Mouse (Mus musculus) heart, embryonic 10.5 days (tissue): Measurements from ENCODE around the gene Steap1. TPM values are rescaled to one million over a fixed set of nuclear protein-coding genes. Genes with fewer than 3 reads are reported as not detected.

Experiments
- DNase-seq: peaks from one replicate; pipeline ENCODE4 v3.0.0-alpha.2; 2017; ENCODE audit warnings: low spot score
- H3K27ac ChIP-seq: fragments of 300-500 bp; sonication (generic); 2 replicates; pipeline ENCODE4 v1.5.1; 2016; ENCODE audit warnings: mild to moderate bottlenecking
- H3K27me3 ChIP-seq: fragments of 300-500 bp; sonication (generic); 2 replicates; pipeline ENCODE4 v1.6.1; 2016; ENCODE audit warnings: mild to moderate bottlenecking; ENCODE audit not compliant: poor library complexity, insufficient read depth, severe bottlenecking
- H3K36me3 ChIP-seq: fragments of 300-500 bp; sonication (generic); 2 replicates; pipeline ENCODE4 v1.6.1; 2016; ENCODE audit warnings: mild to moderate bottlenecking, moderate library complexity
- H3K4me1 ChIP-seq: fragments of 300-500 bp; sonication (generic); 2 replicates; pipeline ENCODE4 v1.6.1; 2016; ENCODE audit warnings: mild to moderate bottlenecking
- H3K4me3 ChIP-seq: fragments of 300-500 bp; sonication (generic); 2 replicates; pipeline ENCODE4 v1.5.1; 2016; ENCODE audit warnings: mild to moderate bottlenecking, moderate library complexity
- H3K9me3 ChIP-seq: fragments of 300-500 bp; sonication (generic); 2 replicates; pipeline ENCODE4 v1.6.1; 2016; ENCODE audit warnings: mild to moderate bottlenecking, moderate library complexity
- WGBS: fragments of 180-500 bp; shearing (Covaris S2); methylation state at CpG from one replicate; pipeline ENCODE4 v1.1.7; 2016; 5-methylcytosine and 5-hydroxymethylcytosine counted together
- polyA plus RNA-seq: library from polyadenylated mRNA; unstranded; fragments of >200 nt; fragmentation: Nextera tagmentation; extraction: Ambion mirVana; gene quantifications from 2 replicates; pipeline ENCODE4 v1.2.1, GENCODE M21; 2016

The Steap1 gene
- polyA plus RNA-seq, 1 experiment from 2014 or later = 10.7 TPM

- H3K27ac ChIP-seq = no peak overlapping the region
- WGBS = 61% methylated on average over 2 of the region's 2 CpGs
- DNase-seq = no peak
- no peaks in the 10 kb centered on the region for H3K27me3 ChIP-seq
- H3K9me3 ChIP-seq = no peaks in the 10 kb centered on the region
- H3K4me1 ChIP-seq = no peaks in the 10 kb centered on the region
- no peak overlapping the region for H3K4me3 ChIP-seq
- no peaks in the 10 kb centered on the region for H3K36me3 ChIP-seq
Measured at GRCm38 (mm10) chr5:5705019-5705418, 44.1 kb downstream of the Steap1 start.

GRCm38 (mm10) chr5:5700386-5700785, 48.7 kb downstream of the Steap1 start:
- H3K27ac ChIP-seq = no peak overlapping the region
- no peaks in the 10 kb centered on the region for H3K4me1 ChIP-seq
- no peaks in the 10 kb centered on the region for H3K9me3 ChIP-seq
- no peak for DNase-seq
- H3K27me3 ChIP-seq = no peaks in the 10 kb centered on the region
- H3K4me3 ChIP-seq = no peak overlapping the region
- 88% methylated on average over 2 of the region's 2 CpGs for WGBS
- no peaks in the 10 kb centered on the region for H3K36me3 ChIP-seq

GRCm38 (mm10) chr5:5698830-5699229, 50.3 kb downstream of the Steap1 start:
- DNase-seq = no peak
- 54% methylated on average over 3 of the region's 3 CpGs for WGBS
- H3K27me3 ChIP-seq = no peaks in the 10 kb centered on the region
- H3K9me3 ChIP-seq = no peaks in the 10 kb centered on the region
- no peaks in the 10 kb centered on the region for H3K4me1 ChIP-seq
- no peaks in the 10 kb centered on the region for H3K36me3 ChIP-seq
- H3K4me3 ChIP-seq = no peak overlapping the region
- no peak overlapping the region for H3K27ac ChIP-seq

GRCm38 (mm10) chr5:5695401-5695942, 53.7 kb downstream of the Steap1 start:
- no peaks in the 10 kb centered on the region for H3K27me3 ChIP-seq
- H3K4me3 ChIP-seq = no peak overlapping the region
- 89% methylated on average over 5 of the region's 5 CpGs for WGBS
- no peaks in the 10 kb centered on the region for H3K9me3 ChIP-seq
- H3K36me3 ChIP-seq = no peaks in the 10 kb centered on the region
- DNase-seq = no peak
- no peaks in the 10 kb centered on the region for H3K4me1 ChIP-seq
- H3K27ac ChIP-seq = no peak overlapping the region

- Histone ChIP-seq H3K27me3 (no peaks in the 10 kb centered on the region), H3K36me3 (no peaks in the 10 kb centered on the region), H3K27ac (peak within 1 kb of the TSS; percentile 94), H3K4me3 (peak within 1 kb of the TSS; percentile 85), H3K4me1 (no peaks in the 10 kb centered on the region), H3K9me3 (no peaks in the 10 kb centered on the region)
- DNase-seq = no peak
- under 1% methylated on average over 64 of the region's 66 CpGs for WGBS
Measured at GRCm38 (mm10) chr5:5693956-5694653, 55.0 kb downstream of the Steap1 start, which contains the start of gene Steap2. Gene Steap2 (minus strand): TSS chr5:5694578.

GRCm38 (mm10) chr5:5693541-5693955, 55.6 kb downstream of the Steap1 start:
- Histone ChIP-seq H3K36me3 (no peaks in the 10 kb centered on the region), H3K9me3 (no peaks in the 10 kb centered on the region), H3K4me3 (peak overlapping the region; percentile 85), H3K4me1 (no peaks in the 10 kb centered on the region), H3K27me3 (no peaks in the 10 kb centered on the region), H3K27ac (peak overlapping the region; percentile 94)
- WGBS = under 1% methylated on average over 28 of the region's 29 CpGs
- DNase-seq = no peak

GRCm38 (mm10) chr5:5692167-5692738, 56.9 kb downstream of the Steap1 start:
- Histone ChIP-seq H3K9me3 (no peaks in the 10 kb centered on the region), H3K4me3 (no peak overlapping the region), H3K36me3 (no peaks in the 10 kb centered on the region), H3K4me1 (no peaks in the 10 kb centered on the region), H3K27ac (no peak overlapping the region), H3K27me3 (no peaks in the 10 kb centered on the region)
- 48% methylated on average over 4 of the region's 4 CpGs for WGBS
- no peak for DNase-seq

GRCm38 (mm10) chr5:5688945-5689540, 60.1 kb downstream of the Steap1 start:
- DNase-seq = no peak
- Histone ChIP-seq H3K9me3 (no peaks in the 10 kb centered on the region), H3K36me3 (no peaks in the 10 kb centered on the region), H3K4me1 (0 out of 2 replicates have a peak, but pooled peaks cover 7% of the 10 kb centered on the region), H3K4me3 (no peak overlapping the region), H3K27ac (no peak overlapping the region), H3K27me3 (no peaks in the 10 kb centered on the region)
- 72% methylated on average over 8 of the region's 8 CpGs for WGBS

- 78% methylated on average over 6 of the region's 6 CpGs for WGBS
- no peak overlapping the region for H3K27ac ChIP-seq
- H3K4me1 ChIP-seq = 0 out of 2 replicates have a peak, but pooled peaks cover 7% of the 10 kb centered on the region
- H3K9me3 ChIP-seq = no peaks in the 10 kb centered on the region
- no peaks in the 10 kb centered on the region for H3K27me3 ChIP-seq
- no peak for DNase-seq
- no peaks in the 10 kb centered on the region for H3K36me3 ChIP-seq
- H3K4me3 ChIP-seq = no peak overlapping the region
Measured at GRCm38 (mm10) chr5:5688228-5688627, 60.9 kb downstream of the Steap1 start.

GRCm38 (mm10) chr5:5686973-5687372, 62.2 kb downstream of the Steap1 start:
- no peaks in the 10 kb centered on the region for H3K27me3 ChIP-seq
- no peak overlapping the region for H3K4me3 ChIP-seq
- no peak for DNase-seq
- no peak overlapping the region for H3K27ac ChIP-seq
- no peaks in the 10 kb centered on the region for H3K9me3 ChIP-seq
- H3K36me3 ChIP-seq = no peaks in the 10 kb centered on the region
- WGBS = 3% methylated on average over 1 of the region's 1 CpGs
- 0 out of 2 replicates have a peak, but pooled peaks cover 7% of the 10 kb centered on the region for H3K4me1 ChIP-seq

Other genes starting within 250 kb of the Steap1 start
- gene Cldn12, start 234.4 kb downstream of the Steap1 start, polyA plus RNA-seq = 21.5 and 27.4 TPM in 2 replicates
- 22.9 and 27.1 TPM in 2 replicates for gene Gtpbp10, start 189.8 kb downstream of the Steap1 start, polyA plus RNA-seq
- gene Gm8773, start 175.5 kb downstream of the Steap1 start, polyA plus RNA-seq = 0.92 TPM in 2 replicates
- 0.67 and 2.6 TPM in 2 replicates for gene Cfap69, start 85.1 kb downstream of the Steap1 start, polyA plus RNA-seq
- 3.3 and 6.9 TPM in 2 replicates for gene Steap2, start 54.7 kb downstream of the Steap1 start, polyA plus RNA-seq